Mouse (Mus musculus): Measurements from ENCODE around the gene Sgpp2.

DNA sequence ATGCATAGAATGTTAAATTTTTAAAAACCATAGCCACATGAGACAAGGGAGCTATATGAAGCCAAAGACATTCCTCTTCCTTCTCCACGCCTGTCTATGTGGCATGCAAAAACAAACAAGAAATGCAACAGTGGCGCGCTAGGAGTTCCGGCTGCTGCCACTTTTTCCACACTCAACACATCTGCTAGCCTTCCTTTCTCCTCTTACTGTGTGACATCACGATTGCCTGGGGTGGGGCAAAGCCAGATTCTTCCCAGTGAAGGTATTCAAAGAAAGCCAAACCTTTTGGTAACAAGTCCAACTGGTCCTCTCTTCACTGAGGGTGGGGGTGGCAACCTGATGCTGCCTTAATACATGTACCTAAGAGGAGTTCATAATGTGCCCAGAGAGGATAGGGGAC lies 111.6 kb downstream of the Sgpp2 start:
- TF ChIP-seq MAX (IDR thresholded peaks at IDR 0.05), result no peak
- TF ChIP-seq CTCF (IDR thresholded peaks at IDR 0.05; ENCODE audit: control insufficient read depth, insufficient read depth, insufficient read length), result no peak
- TF ChIP-seq USF1 (IDR thresholded peaks at IDR 0.05; ENCODE audit: low read depth), result no peak
- TF ChIP-seq MYOD1 (IDR thresholded peaks at IDR 0.05; ENCODE audit: control insufficient read depth, insufficient read length, low read depth), result no peak
- TF ChIP-seq MYOG (IDR thresholded peaks at IDR 0.05; ENCODE audit: control insufficient read depth, extremely low read depth, insufficient read length), result no peak

All from C2C12 (cell line).